11 mouse cellular contexts compared by ENCODE assay signal in genomic region chr19:55923789-55924426, GRCm38 (mm10).
DNase-seq lines count a peak whose midpoint lies in the region; ATAC-seq and TF ChIP-seq lines count a peak whose summit lies in the region.
"Had no signal": no experiment of that assay in that cellular context is flagged by ENCODE, and none has a peak within 500 bp of the region (broad histone marks: within the 10 kb centered on the region; RNA-seq: fewer than 3 reads in every experiment).

No protein-coding gene starts in this region.

- H3K4me1 ChIP-seq in forebrain, embryonic 10.5 days = peaks cover 22% of the 10 kb centered on the region
- peaks cover 5% of the 10 kb centered on the region; the same call in 1 of the 2 replicates for H3K4me1 ChIP-seq in forebrain, embryonic 15.5 days
- H3K4me1 ChIP-seq in neural tube, embryonic 12.5 days = peaks cover 9% of the 10 kb centered on the region
- 0 out of 2 replicates have a peak, but pooled peaks cover 5% of the 10 kb centered on the region for H3K4me1 ChIP-seq in limb, embryonic 14.5 days (ENCODE audit: control insufficient read depth, insufficient read depth, low read length)
- H3K4me1 ChIP-seq: stomach, embryonic 15.5 days had no signal

- no peak; the same call in 1 of the 2 replicates for ATAC-seq in forebrain, embryonic 15.5 days (replicated peaks)
- peak; percentile 66; the same call in 1 of the 2 replicates for ATAC-seq in neural tube, embryonic 12.5 days (ENCODE audit: low FRiP score, low read depth)
- ATAC-seq in limb, embryonic 14.5 days (ENCODE audit: low FRiP score, low read depth) = no peak

- H3K4me3 ChIP-seq in forebrain, embryonic 10.5 days = no peak overlapping the region
- H3K4me3 ChIP-seq in forebrain, embryonic 15.5 days = no peak overlapping the region
- H3K4me3 ChIP-seq in neural tube, embryonic 12.5 days = no peak overlapping the region
- H3K4me3 ChIP-seq in limb, embryonic 14.5 days (replicated peaks; ENCODE audit: low read length) = no peak overlapping the region
- H3K4me3 ChIP-seq: stomach, embryonic 15.5 days had no signal

- no peak overlapping the region for H3K4me2 ChIP-seq in forebrain, embryonic 15.5 days (replicated peaks)
- H3K4me2 ChIP-seq in neural tube, embryonic 12.5 days (replicated peaks) = no peak overlapping the region
- H3K4me2 ChIP-seq in limb, embryonic 14.5 days (replicated peaks; ENCODE audit: low read depth, low read length, severe bottlenecking) = no peak overlapping the region
- H3K4me2 ChIP-seq: stomach, embryonic 15.5 days had no signal

- H3K9me3 ChIP-seq in forebrain, embryonic 10.5 days = no peaks in the 10 kb centered on the region
- no peaks in the 10 kb centered on the region for H3K9me3 ChIP-seq in forebrain, embryonic 15.5 days
- H3K9me3 ChIP-seq in neural tube, embryonic 12.5 days = no peaks in the 10 kb centered on the region
- H3K9me3 ChIP-seq in limb, embryonic 14.5 days (ENCODE audit: control insufficient read depth, low read length) = no peaks in the 10 kb centered on the region
- H3K9me3 ChIP-seq: stomach, embryonic 15.5 days had no signal

- H3K9ac ChIP-seq in forebrain, embryonic 15.5 days (replicated peaks) = no peak overlapping the region
- no peak overlapping the region for H3K9ac ChIP-seq in neural tube, embryonic 12.5 days
- no peak overlapping the region for H3K9ac ChIP-seq in limb, embryonic 14.5 days (ENCODE audit: low read depth, low read length, severe bottlenecking)
- H3K9ac ChIP-seq: stomach, embryonic 15.5 days had no signal

- TF ChIP-seq POLR2A in limb, embryonic 14.5 days (IDR thresholded peaks at IDR 0.05; ENCODE audit: borderline replicate concordance, extremely low read depth, insufficient read depth, insufficient read length) = no peak

- peaks cover 65% of the 10 kb centered on the region for H3K27me3 ChIP-seq in forebrain, embryonic 10.5 days (ENCODE audit: poor library complexity, severe bottlenecking)
- H3K27me3 ChIP-seq in forebrain, embryonic 15.5 days = peaks cover 9% of the 10 kb centered on the region; the same call in 1 of the 2 replicates
- no peaks in the 10 kb centered on the region for H3K27me3 ChIP-seq in neural tube, embryonic 12.5 days (replicated peaks)
- H3K27me3 ChIP-seq in limb, embryonic 14.5 days (ENCODE audit: control insufficient read depth, insufficient read depth, low read length) = no peaks in the 10 kb centered on the region
- H3K27me3 ChIP-seq: stomach, embryonic 15.5 days had no signal

- 24% methylated on average over 12 of the region's 12 CpGs for WGBS in forebrain, embryonic 10.5 days
- WGBS in forebrain, embryonic 15.5 days = 5% methylated on average over 12 of the region's 12 CpGs
- WGBS in neural tube, embryonic 12.5 days = 13% methylated on average over 12 of the region's 12 CpGs
- 33% methylated on average over 12 of the region's 12 CpGs for WGBS in limb, embryonic 14.5 days

- H3K27ac ChIP-seq in forebrain, embryonic 10.5 days = peak overlapping the region; percentile 68
- H3K27ac ChIP-seq in forebrain, embryonic 15.5 days (replicated peaks) = no peak overlapping the region
- H3K27ac ChIP-seq in neural tube, embryonic 12.5 days = no peak overlapping the region
- peak overlapping the region; percentile 14; the same call in 1 of the 2 replicates for H3K27ac ChIP-seq in limb, embryonic 14.5 days (replicated peaks; ENCODE audit: low read depth, low read length)
- H3K27ac ChIP-seq: stomach, embryonic 15.5 days had no signal

- DNase-seq in forebrain, embryonic 10.5 days (ENCODE audit: extremely low spot score, low spot score) = peak; percentile 62
- no peak for DNase-seq in neural tube, embryonic 10.5 days (ENCODE audit: extremely low spot score, low spot score)
- no peak for DNase-seq in limb, embryonic 14.5 days (ENCODE audit: low spot score)
- peak; percentile 63 for DNase-seq in retina, postnatal 1 day
- no peak for DNase-seq in layer of hippocampus, adult 9-11 months
- DNase-seq in heart, postnatal 4 days = no peak
- DNase-seq: gastrocnemius, postnatal 10 days; left cerebral cortex, postnatal 4 days had no signal

- peaks cover 81% of the 10 kb centered on the region for H3K36me3 ChIP-seq in forebrain, embryonic 10.5 days (replicated peaks)
- H3K36me3 ChIP-seq in forebrain, embryonic 15.5 days = no peaks in the 10 kb centered on the region
- H3K36me3 ChIP-seq in neural tube, embryonic 12.5 days = peaks cover 23% of the 10 kb centered on the region
- peaks cover 80% of the 10 kb centered on the region for H3K36me3 ChIP-seq in limb, embryonic 14.5 days (ENCODE audit: control insufficient read depth, insufficient read depth, low read length)

Comparison
In these comparisons a context has a peak if more than half of its experiments do, and no peak if none do; other contexts are left out.
1. H3K27ac ChIP-seq: peak in forebrain, embryonic 10.5 days (single experiment) and limb, embryonic 14.5 days (single experiment); none in forebrain, embryonic 15.5 days (single experiment) and neural tube, embryonic 12.5 days (single experiment).
2. DNase-seq: peak in forebrain, embryonic 10.5 days (single experiment) and retina, postnatal 1 day (single experiment); none in neural tube, embryonic 10.5 days (single experiment), limb, embryonic 14.5 days (single experiment), layer of hippocampus, adult 9-11 months (single experiment) and heart, postnatal 4 days (single experiment).